Mouse (Mus musculus): Measurements from ENCODE around the gene Pptc7.
A peak's percentile ranks its signal among the peaks of the same experiment; 100 is the strongest.

The Pptc7 gene

DNA sequence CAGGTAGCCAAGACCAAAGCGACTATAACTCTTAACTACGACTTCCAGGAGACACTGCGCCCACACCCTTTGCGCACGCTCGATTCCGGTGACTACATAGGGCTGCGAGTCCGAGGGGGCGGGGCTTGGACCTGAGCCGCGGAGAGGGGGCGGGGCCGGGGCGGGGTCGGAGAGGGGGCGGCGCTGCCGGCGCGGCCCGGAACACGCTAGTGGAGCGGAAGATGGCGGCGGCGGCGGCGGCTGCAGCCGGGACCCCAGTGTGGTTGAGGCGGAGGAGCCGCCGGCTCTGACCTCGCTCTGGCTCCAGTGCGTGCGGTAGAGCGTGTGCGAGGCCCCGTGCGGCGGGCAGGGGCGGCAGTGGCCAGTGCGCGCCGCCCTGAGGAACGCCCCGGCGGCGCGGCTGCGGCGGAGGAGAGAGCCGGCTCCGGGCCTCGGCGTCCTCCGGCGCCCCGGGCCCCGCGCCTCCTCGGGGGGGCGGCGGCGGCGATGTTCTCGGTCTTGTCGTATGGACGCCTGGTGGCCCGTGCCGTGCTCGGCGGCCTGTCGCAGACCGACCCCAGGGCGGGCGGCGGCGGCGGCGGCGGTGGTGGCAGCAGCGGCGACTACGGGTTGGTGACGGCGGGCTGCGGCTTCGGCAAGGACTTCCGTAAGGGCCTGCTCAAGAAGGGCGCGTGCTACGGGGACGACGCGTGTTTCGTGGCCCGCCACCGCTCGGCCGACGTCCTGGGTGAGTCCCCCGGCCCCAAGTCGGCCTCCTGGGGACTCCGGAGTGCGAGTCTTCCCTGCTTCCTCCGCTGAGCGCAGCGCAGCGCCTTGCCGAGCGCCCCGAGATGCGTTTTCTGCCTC lies at the start of gene Pptc7:
Gene Pptc7, plus strand, starts transcription at position 183 of the 846 bp plus-strand sequence.
- DNase-seq (ENCODE audit: low read depth in 2 of 2, low spot score in 2 of 2), result peak; percentile 84

GRCm38 (mm10) chr5:122235196-122235836 lies 48.8 kb upstream of the Pptc7 start:
- peak; percentile 54 to 71 for DNase-seq (ENCODE audit: low read depth in 2 of 2, low spot score in 2 of 2)

DNA sequence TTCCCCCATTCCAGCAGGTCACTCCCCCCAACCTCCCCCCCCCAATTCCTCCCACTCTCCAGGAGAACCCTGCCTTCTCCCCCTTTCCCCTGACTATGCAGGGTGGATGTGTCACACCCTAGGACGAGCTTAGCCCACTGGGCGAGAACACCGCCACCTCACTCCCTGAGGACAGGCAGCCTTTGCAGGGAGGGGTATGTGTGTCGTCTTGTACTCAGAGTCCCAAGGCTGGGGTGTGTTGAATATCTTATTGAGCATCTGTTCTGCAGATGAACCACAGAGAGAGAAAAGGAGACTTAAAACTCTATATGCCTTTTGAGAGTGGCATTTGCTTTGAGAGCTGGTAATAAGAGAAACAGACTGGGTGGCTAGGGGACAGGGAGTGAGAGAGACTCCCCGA lies 47.0 kb upstream of the Pptc7 start:
- DNase-seq (ENCODE audit: low read depth in 2 of 2, low spot score in 2 of 2), result no peak

GRCm38 (mm10) chr5:122239618-122240017 lies 44.5 kb upstream of the Pptc7 start:
- DNase-seq (ENCODE audit: low read depth in 2 of 2, low spot score in 2 of 2), result no peak

DNA sequence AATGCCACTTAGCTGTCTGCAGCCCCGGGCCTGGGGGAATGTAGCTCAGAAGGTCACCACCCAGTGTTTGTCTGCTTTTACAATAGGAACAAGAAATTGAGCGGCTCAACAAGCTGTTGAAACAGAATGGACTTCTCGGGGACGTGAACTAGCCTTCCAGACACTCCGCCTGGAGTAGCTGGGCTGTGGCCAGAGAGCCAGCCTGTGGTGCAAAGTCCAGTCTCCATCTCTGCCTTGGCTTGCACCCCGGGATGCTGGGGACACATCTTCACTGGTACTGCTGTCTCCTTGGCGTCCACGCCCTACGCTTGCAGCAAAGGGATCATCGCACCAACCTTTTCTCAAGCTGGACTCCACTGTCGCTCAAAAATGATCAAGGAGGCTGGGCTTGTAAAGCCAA lies 43.6 kb upstream of the Pptc7 start:
- DNase-seq (ENCODE audit: low read depth in 2 of 2, low spot score in 2 of 2), result no peak

DNA sequence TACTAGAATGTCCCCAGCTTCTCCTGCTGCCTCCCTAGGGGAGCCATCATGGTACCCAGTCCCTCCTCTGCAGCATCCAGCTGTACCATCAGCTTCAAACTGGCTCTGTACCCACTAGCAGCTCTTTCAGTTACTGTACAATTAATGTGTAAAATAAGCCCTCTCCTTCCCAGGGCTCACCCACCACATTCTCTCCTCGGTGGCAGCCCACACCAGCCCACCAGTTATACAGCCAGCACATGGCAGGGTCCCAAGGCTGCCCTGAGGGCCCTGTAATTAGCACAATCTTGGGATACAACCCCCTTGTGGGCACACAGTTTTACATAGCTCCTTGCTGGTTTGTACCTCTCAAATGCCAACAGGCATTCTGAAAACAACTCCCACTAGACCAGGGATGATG lies 43.2 kb upstream of the Pptc7 start:
- no peak for DNase-seq (ENCODE audit: low read depth in 2 of 2, low spot score in 2 of 2)

DNA sequence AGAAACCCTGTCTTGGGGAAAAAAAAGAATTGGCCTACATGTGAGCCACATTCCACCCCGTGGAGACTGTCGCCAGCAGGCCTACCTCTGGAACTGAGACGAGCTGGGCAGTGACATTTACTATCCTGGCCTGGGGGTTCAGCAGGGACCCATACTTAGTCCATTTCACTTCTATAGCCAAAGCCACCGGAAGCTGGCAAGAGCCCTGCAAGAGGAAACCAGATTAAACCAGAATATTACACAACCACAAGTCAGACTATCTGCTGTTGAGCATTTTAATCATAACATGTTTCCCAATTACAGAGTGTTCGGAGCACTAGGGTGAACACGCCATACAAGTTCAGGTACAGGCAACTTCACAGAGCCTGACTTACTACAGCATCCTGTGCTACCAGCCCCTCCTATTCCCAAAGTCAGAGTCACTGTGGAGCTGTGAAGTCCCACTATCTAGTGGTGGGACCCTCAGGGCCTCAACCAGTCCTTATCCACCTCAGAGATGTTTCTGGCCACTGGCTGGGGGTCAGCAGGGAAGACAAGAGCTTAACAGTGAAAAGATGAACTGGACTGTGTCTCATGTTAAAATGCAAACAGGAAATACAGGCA lies 41.5 kb upstream of the Pptc7 start:
- DNase-seq (ENCODE audit: low read depth in 2 of 2, low spot score in 2 of 2), result no peak

GRCm38 (mm10) chr5:122243781-122244523 lies 40.2 kb upstream of the Pptc7 start:
- no peak for DNase-seq (ENCODE audit: low read depth in 2 of 2, low spot score in 2 of 2)

- DNase-seq (ENCODE audit: low read depth in 2 of 2, low spot score in 2 of 2), result no peak
Measured at GRCm38 (mm10) chr5:122245186-122245585, 39.0 kb upstream of the Pptc7 start.

GRCm38 (mm10) chr5:122246547-122247167 lies 37.5 kb upstream of the Pptc7 start:
- no peak for DNase-seq (ENCODE audit: low read depth in 2 of 2, low spot score in 2 of 2)

GRCm38 (mm10) chr5:122247529-122247928 lies 36.6 kb upstream of the Pptc7 start:
- no peak for DNase-seq (ENCODE audit: low read depth in 2 of 2, low spot score in 2 of 2)

DNA sequence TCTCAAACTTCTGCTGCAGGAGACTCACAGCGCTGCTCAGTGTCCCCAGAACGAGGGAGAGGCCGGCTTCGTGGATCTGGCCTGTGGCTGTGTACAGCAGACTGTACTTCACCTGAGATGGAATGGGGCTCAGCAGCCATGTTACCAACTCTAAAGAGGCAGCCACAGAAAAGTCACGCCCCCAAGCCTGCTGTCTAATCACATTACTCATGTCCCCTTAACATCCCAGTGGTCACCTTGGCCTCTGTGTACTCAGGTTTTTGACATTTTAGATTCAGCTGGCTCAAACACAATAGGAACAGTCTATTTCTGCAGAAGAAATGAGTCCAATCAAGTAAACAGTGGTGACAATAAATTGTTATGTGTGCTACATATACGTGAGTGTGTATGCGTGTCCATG lies 36.2 kb upstream of the Pptc7 start:
- DNase-seq (ENCODE audit: low read depth in 2 of 2, low spot score in 2 of 2), result no peak

DNA sequence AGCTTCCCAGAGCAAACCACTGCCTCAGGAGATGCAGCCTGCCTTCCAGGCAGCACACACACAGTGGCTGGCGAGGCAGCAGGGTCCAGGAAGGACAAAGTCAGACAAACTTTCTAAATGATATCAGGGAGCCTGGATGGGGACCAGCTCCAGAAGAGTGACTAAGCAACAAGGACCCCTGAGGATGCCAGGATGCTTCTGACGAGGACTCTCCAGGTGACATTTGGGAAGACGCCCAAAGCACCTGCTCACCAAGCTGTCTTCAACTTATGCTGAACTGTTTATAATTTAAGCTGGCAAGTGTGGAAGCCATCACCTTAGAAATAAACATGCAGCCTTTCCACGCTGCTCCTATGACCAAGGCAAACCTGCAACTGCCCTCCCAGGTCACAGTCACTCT lies 34.9 kb upstream of the Pptc7 start:
- DNase-seq (ENCODE audit: low read depth in 2 of 2, low spot score in 2 of 2), result no peak

DNA sequence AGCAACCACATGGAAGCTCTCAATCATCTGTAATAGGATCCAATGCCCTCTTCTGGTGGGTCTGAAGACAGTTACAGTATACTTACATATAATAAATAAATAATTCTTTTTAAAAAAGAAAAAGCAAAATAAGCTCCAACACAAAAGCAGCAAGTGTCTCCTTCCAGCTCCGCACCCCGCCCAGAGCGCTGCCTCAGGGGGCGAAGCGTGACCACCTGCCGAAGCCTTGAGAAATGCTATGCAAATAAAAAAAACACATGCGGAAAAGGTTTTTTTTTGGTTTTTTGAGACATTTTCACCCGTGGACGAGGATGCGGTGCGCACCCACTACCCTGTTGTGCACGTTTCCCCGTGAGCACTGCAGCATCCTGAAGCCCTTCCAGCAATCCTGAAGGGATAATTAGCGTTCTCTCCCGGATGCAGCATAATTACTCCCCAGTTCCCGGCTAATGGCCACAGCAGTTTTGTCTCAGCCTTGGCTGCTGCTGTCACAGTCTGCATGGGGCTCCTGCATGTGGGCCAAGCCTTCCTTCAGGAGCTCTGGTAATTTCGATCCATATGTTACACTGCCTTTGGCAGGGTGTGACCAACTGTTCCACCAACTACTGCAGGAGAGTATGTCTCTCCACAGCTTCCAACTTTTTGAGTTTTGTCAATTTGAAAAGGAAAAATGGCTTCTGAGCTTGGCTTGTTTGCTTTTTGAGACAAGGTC lies 32.1 kb upstream of the Pptc7 start:
- DNase-seq (ENCODE audit: low read depth in 2 of 2, low spot score in 2 of 2), result no peak

DNA sequence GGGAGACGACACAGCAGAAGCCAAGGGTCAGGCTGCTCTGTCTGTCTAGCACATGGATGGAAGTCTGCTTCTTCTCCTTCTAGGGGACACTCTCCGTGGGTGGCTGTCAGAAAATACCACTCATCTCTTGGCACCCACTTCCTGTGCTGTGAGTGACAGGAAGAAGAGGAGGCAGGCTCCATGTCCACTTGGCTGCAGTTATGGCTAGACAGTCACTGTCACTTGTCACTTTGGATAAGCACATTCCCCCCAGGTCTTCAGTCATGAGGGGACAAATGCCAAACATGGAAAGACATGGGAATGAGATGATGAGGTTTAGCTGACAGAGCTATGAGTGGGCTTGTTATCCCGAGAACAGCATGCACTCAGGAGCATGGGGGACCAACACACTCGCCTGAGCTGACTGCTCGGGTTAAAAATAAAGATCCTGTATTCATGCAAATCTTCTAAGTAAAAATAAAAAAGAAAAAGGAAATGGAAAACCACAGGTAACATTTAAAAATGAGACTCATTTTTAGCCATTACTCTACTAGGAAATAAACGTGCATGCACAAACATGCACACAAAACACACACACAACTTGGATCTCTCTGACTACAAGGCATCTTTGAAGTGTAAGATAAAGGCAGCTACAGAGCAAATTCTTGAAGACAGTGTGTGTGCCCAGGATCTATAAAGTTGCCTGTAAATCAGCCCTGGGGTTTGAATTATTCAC lies 26.0 kb upstream of the Pptc7 start:
- no peak for DNase-seq (ENCODE audit: low read depth in 2 of 2, low spot score in 2 of 2)

DNA sequence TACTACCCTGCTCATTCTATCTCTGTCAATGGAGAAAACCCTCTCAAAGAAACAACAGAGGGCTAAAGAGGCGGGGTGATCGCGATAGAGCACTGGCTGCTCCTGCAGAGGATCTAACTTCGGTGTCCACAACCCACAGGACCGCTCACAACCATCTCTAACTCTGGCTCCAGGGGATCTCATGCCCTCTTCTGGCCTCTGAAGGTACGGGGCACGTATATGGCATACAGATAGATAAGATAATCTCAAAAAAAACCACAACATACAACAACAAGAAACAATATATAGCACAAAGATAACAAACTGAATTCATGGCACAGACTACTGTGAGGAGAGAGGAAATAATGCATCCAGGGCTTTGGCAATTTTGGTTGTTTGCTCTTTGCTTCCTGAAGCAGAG lies 22.1 kb upstream of the Pptc7 start:
- DNase-seq (ENCODE audit: low read depth in 2 of 2, low spot score in 2 of 2), result no peak

DNA sequence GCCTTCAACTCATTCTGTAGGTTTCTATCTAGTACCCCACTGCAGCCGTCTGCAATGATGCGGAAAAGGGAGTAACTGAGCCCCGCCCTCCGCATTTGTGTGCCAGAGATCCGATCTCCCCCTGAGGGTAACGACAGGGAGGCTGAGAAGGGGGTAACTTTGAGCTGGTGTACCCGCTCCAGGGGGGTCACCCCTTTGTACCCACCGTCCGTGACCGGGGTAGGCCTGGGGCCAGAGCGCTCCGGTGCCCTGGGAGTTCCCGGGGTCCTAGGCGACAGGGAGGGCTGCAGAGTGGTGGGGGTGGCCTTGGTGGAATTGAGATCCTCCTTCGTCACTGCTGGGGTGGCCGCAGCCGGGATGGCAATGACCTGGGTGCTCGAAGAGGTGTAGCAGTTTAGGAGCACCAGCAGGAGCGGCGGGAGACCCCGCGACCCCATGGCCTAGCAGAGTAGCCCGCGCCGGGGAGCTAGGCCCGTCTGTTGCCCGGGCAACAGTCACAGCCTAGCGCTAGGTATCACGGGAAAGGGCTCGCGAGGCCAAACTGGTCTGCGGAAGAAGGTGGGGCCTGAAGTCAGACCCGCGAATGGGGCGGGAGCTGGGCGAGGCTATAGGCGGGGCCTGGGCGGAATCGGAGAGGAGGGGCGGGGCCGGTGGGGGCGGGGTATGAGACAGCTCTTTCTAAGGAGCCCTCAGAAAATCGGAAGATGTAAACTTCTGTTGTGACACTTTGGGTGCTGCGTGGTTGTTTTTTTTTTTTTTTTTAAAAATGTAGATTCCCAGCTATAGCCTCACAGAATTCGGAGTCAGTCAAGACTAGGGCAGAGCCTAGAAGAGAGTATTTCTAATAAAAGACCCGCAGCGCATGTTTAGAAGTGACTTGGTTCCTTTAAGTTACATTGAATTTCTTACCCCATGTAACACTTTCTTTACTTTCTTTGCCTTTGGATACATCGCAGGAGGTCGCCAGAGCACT lies 19.9 kb upstream of the Pptc7 start, which contains the start of gene Tctn1:
Gene Tctn1, minus strand, starts transcription at position 528 of the 973 bp plus-strand sequence.
- DNase-seq (ENCODE audit: low read depth in 2 of 2, low spot score in 2 of 2), result peak; percentile 72 to 78

DNA sequence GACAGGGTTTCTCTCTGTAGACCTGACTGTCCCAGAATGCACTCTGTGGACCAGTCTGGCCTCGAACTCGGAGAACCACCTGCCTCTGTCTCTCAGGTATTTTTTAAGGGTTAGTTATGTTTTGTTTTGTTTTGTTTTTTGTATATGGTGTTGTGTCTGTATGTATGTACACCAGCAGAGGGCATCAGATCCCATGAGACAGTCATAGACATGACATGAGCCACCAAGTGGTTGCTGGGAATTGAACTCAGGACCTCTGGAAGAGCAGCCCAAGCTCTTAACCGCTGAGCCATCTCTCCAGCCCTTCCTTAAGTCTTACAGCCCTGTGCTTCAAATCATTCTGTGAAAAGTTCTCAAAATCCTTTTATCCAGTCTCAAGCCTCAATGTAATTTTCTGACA lies 19.0 kb upstream of the Pptc7 start:
- DNase-seq (ENCODE audit: low read depth in 2 of 2, low spot score in 2 of 2), result no peak

DNA sequence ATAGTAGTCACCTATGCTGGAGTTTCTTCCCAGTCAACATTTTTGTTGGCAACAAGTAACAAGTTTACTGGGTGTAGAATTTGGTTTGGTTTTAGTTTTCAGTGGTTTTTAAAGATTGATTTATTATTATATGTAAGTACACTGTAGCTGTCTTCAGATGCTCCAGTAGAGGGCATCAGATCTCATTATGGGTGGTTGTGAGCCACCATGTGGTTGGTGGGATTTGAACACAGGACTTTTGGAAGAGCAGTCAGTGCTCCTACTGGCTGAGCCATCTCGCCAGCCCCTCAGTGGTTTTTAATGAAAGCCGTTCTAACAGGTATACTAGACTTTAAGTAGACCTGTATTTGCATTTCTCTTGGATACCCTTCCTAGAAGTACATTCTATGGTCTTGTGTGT lies 18.2 kb upstream of the Pptc7 start:
- DNase-seq (ENCODE audit: low read depth in 2 of 2, low spot score in 2 of 2), result no peak
